Mouse (Mus musculus): ENCODE measurements around the gene Prune1.

Prune1 gene

GRCm38 (mm10) chr3:95276428-95276934 lies 5.4 kb downstream of the Prune1 start:
- DNase-seq (ENCODE audit: low spot score) = no peak

GRCm38 (mm10) chr3:95275161-95275560 lies 6.7 kb downstream of the Prune1 start:
- DNase-seq (ENCODE audit: low spot score) = no peak

- DNase-seq (ENCODE audit: low spot score) = no peak
These were observed 7.4 kb downstream of the Prune1 start for GRCm38 (mm10) chr3:95274453-95274852.

GRCm38 (mm10) chr3:95273471-95273870 lies 8.4 kb downstream of the Prune1 start:
- DNase-seq (ENCODE audit: low spot score) = no peak

GRCm38 (mm10) chr3:95270766-95271364 lies 11.0 kb downstream of the Prune1 start:
- no peak for DNase-seq (ENCODE audit: low spot score)

GRCm38 (mm10) chr3:95269789-95270188 lies 12.1 kb downstream of the Prune1 start:
- DNase-seq (ENCODE audit: low spot score) = no peak

- no peak for DNase-seq (ENCODE audit: low spot score)
These were observed 14.0 kb downstream of the Prune1 start for GRCm38 (mm10) chr3:95267855-95268254.

- DNase-seq (ENCODE audit: low spot score) = no peak
These were observed 15.8 kb downstream of the Prune1 start for GRCm38 (mm10) chr3:95266052-95266451.

GRCm38 (mm10) chr3:95264724-95265123 lies 17.2 kb downstream of the Prune1 start:
- DNase-seq (ENCODE audit: low spot score) = no peak

GRCm38 (mm10) chr3:95263089-95263739 lies 18.7 kb downstream of the Prune1 start:
- DNase-seq (ENCODE audit: low spot score) = peak; percentile 79

GRCm38 (mm10) chr3:95261975-95262374 lies 19.9 kb downstream of the Prune1 start:
- no peak for DNase-seq (ENCODE audit: low spot score)

- DNase-seq (ENCODE audit: low spot score) = no peak
These were observed 24.9 kb downstream of the Prune1 start for GRCm38 (mm10) chr3:95256931-95257330.

GRCm38 (mm10) chr3:95250783-95251424 lies 31.0 kb downstream of the Prune1 start, which contains the start of gene Bnipl:
Gene Bnipl (minus strand): TSS chr3:95251193.
- no peak for DNase-seq (ENCODE audit: low spot score)

GRCm38 (mm10) chr3:95250361-95250760 lies 31.5 kb downstream of the Prune1 start:
- no peak for DNase-seq (ENCODE audit: low spot score)

GRCm38 (mm10) chr3:95247660-95248336 lies 34.1 kb downstream of the Prune1 start:
- no peak for DNase-seq (ENCODE audit: low spot score)

- DNase-seq (ENCODE audit: low spot score) = peak; percentile 58
These were observed 35.2 kb downstream of the Prune1 start for GRCm38 (mm10) chr3:95246465-95247231.

- no peak for DNase-seq (ENCODE audit: low spot score)
These were observed 38.8 kb downstream of the Prune1 start for GRCm38 (mm10) chr3:95243086-95243485.

GRCm38 (mm10) chr3:95241498-95241897 lies 40.4 kb downstream of the Prune1 start, which contains the start of gene Gm128:
Gene Gm128 (minus strand): TSS chr3:95241598.
- DNase-seq (ENCODE audit: low spot score) = no peak

- no peak for DNase-seq (ENCODE audit: low spot score)
These were observed 41.0 kb downstream of the Prune1 start for GRCm38 (mm10) chr3:95240900-95241299.

GRCm38 (mm10) chr3:95239971-95240370 lies 41.9 kb downstream of the Prune1 start:
- no peak for DNase-seq (ENCODE audit: low spot score)

GRCm38 (mm10) chr3:95239022-95239421 lies 42.9 kb downstream of the Prune1 start:
- no peak for DNase-seq (ENCODE audit: low spot score)
